Comparison of ENCODE assay signal across 9 mouse cellular contexts in genomic region chr14:105397467-105397866, GRCm38 (mm10).
A peak's percentile ranks its signal among the peaks of the same experiment; 100 is the strongest.
DNase-seq lines count a peak whose midpoint lies in the region; ATAC-seq and TF ChIP-seq lines count a peak whose summit lies in the region.
"Had no signal": no experiment of that assay in that cellular context is flagged by ENCODE, and none has a peak within 500 bp of the region (broad histone marks: within the 10 kb centered on the region; RNA-seq: fewer than 3 reads in every experiment).

No protein-coding gene starts in this region.

- DNase-seq in brain, embryonic 14.5 days (ENCODE audit: low read depth), result peak; percentile 89
- peak; percentile 80 to 85 for DNase-seq in kidney, postnatal 36 days
- peak; percentile 53 to 75 for DNase-seq in lung, adult 18-20 months
- peak; percentile 48 for DNase-seq in ovary, postnatal 10 days (ENCODE audit: low spot score)
- DNase-seq in thymus, postnatal 25 days, result peak; percentile 68

- H3K9me3 ChIP-seq in E14TG2a.4 (ENCODE audit: low read length), result peaks cover 11% of the 10 kb centered on the region
- no peaks in the 10 kb centered on the region for H3K9me3 ChIP-seq in forebrain, embryonic 12.5 days
- no peaks in the 10 kb centered on the region for H3K9me3 ChIP-seq in heart, embryonic 16.5 days (replicated peaks; ENCODE audit: control insufficient read depth, low read length)
- H3K9me3 ChIP-seq: limb, embryonic 12.5 days had no signal

- peak; percentile 80; the same call in 1 of the 2 replicates for ATAC-seq in forebrain, embryonic 12.5 days (ENCODE audit: low FRiP score)
- ATAC-seq in heart, embryonic 16.5 days (replicated peaks; ENCODE audit: extremely low read depth, insufficient read depth, low FRiP score), result peak; percentile 63; the same call in 1 of the 2 replicates

- peak; percentile 71 for TF ChIP-seq CTCF in E14TG2a.4 (conservative IDR thresholded peaks at IDR 0.05; ENCODE audit: low read length)
- TF ChIP-seq CTCF in brain, embryonic 14.5 days (IDR thresholded peaks at IDR 0.05; ENCODE audit: borderline replicate concordance, extremely low read depth, insufficient read depth, insufficient read length), result peak; percentile 74; the same call in 1 of the 2 replicates

- no peak overlapping the region for H3K9ac ChIP-seq in forebrain, embryonic 12.5 days
- peak overlapping the region; percentile 61 for H3K9ac ChIP-seq in heart, embryonic 16.5 days (ENCODE audit: low read length)
- H3K9ac ChIP-seq: limb, embryonic 12.5 days had no signal

- no peaks in the 10 kb centered on the region for H3K27me3 ChIP-seq in E14TG2a.4 (ENCODE audit: insufficient read depth, low read length)
- peaks cover 8% of the 10 kb centered on the region; the same call in 1 of the 2 replicates for H3K27me3 ChIP-seq in forebrain, embryonic 12.5 days
- no peaks in the 10 kb centered on the region for H3K27me3 ChIP-seq in heart, embryonic 16.5 days (ENCODE audit: control insufficient read depth, insufficient read depth, low read length)
- H3K27me3 ChIP-seq: limb, embryonic 12.5 days had no signal

- WGBS in forebrain, embryonic 12.5 days, result 34% methylated on average over 8 of the region's 8 CpGs
- 14% methylated on average over 8 of the region's 8 CpGs for WGBS in heart, embryonic 16.5 days

- H3K4me3 ChIP-seq in E14TG2a.4 (replicated peaks; ENCODE audit: low read length), result no peak overlapping the region
- no peak overlapping the region for H3K4me3 ChIP-seq in forebrain, embryonic 12.5 days (replicated peaks)
- H3K4me3 ChIP-seq in heart, embryonic 16.5 days (ENCODE audit: low read length), result peak overlapping the region; percentile 32
- H3K4me3 ChIP-seq: limb, embryonic 12.5 days had no signal

- no peaks in the 10 kb centered on the region for H3K36me3 ChIP-seq in E14TG2a.4 (ENCODE audit: insufficient read depth, low read length)
- H3K36me3 ChIP-seq in forebrain, embryonic 12.5 days (replicated peaks), result no peaks in the 10 kb centered on the region
- H3K36me3 ChIP-seq in heart, embryonic 16.5 days (ENCODE audit: control insufficient read depth, insufficient read depth), result no peaks in the 10 kb centered on the region
- H3K36me3 ChIP-seq: limb, embryonic 12.5 days had no signal

- no peak overlapping the region for H3K27ac ChIP-seq in forebrain, embryonic 12.5 days
- no peak overlapping the region for H3K27ac ChIP-seq in heart, embryonic 16.5 days (ENCODE audit: low read length)
- H3K27ac ChIP-seq: limb, embryonic 12.5 days had no signal

- no peaks in the 10 kb centered on the region for H3K4me1 ChIP-seq in E14TG2a.4 (replicated peaks; ENCODE audit: low read depth, low read length)
- no peaks in the 10 kb centered on the region; the same call in 1 of the 2 replicates for H3K4me1 ChIP-seq in forebrain, embryonic 12.5 days
- peaks cover 14% of the 10 kb centered on the region for H3K4me1 ChIP-seq in heart, embryonic 16.5 days (ENCODE audit: control insufficient read depth, insufficient read depth, low read length)

- H3K4me2 ChIP-seq in forebrain, embryonic 12.5 days, result no peak overlapping the region
- peak overlapping the region; percentile 58 for H3K4me2 ChIP-seq in heart, embryonic 16.5 days (ENCODE audit: low read depth, low read length)
- H3K4me2 ChIP-seq: limb, embryonic 12.5 days had no signal

- TF ChIP-seq POLR2A in brain, embryonic 14.5 days (IDR thresholded peaks at IDR 0.05; ENCODE audit: borderline replicate concordance, extremely low read depth, insufficient read depth, insufficient read length, poor library complexity, severe bottlenecking), result no peak
